Mouse (Mus musculus) CD4-positive naive resting alpha-beta T cell, adult 76 days (primary cell): ENCODE data around the gene Pheta2. TPM values are rescaled to one million over a fixed set of nuclear protein-coding genes. Genes with fewer than 3 reads are reported as not detected.

Experiments used
- total RNA-seq: library from RNA; stranded (reverse); gene quantifications from one replicate; pipeline ENCODE4 v1.2.4, GENCODE M21; 2023

The Pheta2 gene
- 0.26 TPM for total RNA-seq

DNA sequence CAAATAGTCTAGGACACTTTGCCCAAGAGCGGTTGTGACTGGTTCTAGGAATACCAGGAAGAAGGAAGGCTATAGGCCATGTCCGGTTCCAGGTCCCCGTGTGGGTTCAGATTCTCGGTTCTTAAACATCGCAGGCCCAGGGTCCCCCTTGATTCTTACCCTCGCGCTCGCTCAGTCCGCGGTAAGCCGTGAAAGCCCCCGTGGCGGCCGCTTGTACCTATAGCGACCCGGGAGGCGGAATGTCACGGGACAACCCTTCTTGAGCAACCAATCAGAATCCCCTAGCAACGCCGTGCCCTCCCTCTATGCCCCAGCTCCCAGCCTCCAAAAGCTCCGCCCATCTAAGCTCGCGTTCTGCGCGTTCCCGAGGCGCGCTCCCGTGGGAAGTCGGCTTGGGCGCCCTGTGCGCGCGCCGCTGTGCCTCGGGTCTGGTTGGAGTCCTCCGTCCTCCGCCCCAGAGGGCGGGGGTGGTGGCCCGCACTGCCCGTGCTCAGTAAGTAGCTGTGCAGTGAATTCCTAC is at the start of gene Pheta2, which contains the start of the genes Naga and Smdt1:
Gene Pheta2, plus strand, starts transcription at position 350 of the 520 bp plus-strand sequence.
Gene Naga, minus strand, starts transcription at position 333 of the 520 bp plus-strand sequence.
Gene Smdt1, plus strand, starts transcription at position 367 of the 520 bp plus-strand sequence.

DNA sequence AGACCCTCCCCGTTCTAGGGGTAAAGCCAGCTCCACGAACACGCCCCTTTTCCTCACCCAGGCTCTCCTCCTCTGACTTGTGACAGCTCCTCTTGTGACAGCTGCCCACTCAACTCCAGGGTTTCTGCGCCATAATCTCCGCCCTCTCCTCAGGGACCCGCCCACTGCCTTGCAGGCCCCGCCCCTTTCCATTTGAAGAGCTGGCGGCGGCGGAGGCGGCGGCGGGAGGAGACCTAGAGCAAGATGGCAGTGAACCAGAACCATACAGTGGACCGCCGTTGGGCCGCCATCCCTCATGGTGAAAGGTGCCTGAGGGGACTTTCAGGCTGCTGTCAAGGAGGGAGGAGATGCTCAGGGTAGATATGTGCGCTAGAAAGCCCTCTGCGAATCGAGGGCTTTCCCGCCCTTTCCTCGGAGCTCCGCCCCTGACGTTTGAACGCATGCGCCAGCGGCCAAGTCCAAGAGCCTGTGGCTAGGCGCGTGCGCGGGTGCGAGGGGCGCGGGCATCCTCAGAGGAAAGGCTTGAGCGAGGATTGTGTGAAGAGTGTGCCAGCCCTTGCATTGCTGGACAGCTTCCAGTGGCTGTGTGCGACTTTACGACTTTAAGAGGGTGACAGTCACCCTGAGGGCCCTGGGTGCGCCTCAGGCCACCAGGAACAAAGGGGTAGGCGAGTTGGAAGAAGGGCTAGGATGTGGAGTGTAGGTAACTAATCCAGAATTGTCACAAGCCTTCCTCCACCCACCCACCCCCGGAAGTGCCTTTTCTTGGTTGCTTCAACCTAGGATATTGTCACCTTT is 39.8 kb upstream of the Pheta2 start, which contains the start of gene Wbp2nl:
Gene Wbp2nl, plus strand, starts transcription at position 191 of the 798 bp plus-strand sequence.

DNA sequence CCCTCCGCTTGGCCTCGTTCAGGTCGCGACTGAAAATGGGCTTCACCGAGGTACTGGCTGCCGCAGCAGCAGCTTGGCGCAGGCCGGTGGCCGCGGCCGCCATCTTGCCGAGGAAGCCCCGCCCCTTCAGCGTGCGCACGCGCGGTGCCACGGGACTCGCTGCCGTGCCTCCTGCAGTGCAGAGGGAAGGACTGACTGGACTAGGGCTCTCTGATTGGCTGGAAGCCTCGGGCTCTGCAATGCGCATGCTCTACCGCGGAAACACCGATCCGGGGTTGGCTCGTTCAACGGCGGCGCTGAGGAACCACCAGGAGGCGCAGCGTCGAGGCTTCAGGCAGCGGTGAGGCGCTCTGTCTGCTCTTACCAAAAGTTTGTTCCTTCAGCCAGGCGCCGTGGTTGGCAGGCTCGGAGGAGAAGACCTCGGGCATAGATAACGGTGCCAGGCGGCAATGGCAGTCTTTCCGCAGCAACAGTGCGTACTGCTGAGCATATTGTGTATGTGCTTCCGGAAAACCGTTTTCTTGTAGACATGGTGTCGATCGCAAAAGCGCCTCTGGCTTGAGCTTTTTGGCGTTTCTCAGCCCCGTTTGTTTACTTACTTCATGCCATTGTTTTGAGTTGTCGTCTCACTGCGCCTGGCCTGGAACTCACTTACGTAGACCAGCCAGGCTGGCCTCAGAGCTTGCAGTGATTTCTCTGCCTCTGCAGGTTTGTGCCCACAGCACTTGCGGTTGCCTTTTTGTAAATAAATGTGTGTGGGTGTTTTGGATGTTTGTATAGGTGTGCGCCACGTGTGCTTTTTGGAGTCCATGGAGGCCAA is 15.6 kb downstream of the Pheta2 start, which contains the start of gene Ndufa6:
Gene Ndufa6, minus strand, starts transcription at position 197 of the 820 bp plus-strand sequence.

DNA sequence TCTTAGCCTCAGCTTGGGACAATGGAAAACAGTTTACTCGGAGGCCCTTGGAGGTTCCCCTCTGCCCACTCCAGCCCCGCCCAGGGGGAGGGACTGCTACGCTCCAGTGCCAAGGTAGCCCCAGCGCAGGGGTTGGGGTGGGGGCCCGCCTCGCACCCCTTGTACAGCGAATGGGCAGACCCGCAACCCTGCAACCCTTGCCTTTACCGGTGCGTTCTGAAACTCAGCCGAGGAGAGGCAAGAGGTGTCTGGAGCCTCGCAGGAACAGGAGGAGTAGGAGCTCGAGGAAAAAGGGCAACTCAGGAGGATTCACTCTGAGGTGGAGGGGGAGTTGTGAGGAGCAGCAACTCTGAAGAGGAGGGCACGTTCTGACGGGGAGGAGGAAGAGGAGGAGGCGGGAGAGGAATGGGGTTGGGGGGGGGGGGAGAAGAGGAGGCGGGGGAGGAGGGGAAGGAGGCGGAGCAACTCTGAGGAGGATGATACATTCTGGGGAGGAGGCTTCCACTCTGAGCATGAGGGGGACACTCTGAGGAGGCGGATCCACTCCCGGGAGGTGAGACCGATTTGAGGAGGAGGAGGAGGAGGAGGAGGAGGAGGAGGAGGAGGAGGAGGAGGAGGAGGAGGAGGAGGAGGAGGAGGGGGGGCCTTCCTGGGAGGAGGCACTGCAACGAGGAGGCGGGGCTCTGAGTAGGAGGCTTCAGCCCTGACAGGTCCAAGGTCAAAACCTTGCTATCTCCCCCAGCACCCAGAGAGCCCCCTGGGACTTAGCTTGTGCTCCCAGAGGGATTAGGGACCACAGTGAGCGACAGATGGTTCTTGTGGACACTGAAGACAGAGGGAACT is 41.4 kb downstream of the Pheta2 start, which contains the start of gene Cyp2d22:
Gene Cyp2d22, minus strand, starts transcription at position 390 of the 843 bp plus-strand sequence.

DNA sequence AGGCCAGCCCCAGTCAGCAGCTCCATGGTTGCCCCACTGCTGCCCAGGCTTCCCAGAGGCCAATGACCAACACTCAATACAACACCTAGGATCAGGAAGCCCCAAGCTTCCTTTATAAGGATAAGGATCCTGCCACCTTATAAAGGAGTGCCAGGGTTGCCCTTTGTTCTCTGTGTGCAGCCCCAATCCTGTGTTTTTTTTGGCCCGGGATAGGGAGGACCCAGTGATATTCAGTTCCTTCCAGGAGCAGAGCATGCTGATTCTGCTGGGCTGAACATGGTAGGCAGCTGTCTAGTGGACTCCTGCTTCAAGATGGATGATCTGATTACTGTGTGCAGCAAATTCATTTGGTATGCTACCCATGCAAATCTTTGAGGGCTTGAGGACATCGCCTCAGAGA is 55.2 kb downstream of the Pheta2 start, which contains the start of gene Cyp2d11:
Gene Cyp2d11, minus strand, starts transcription at position 101 of the 400 bp plus-strand sequence.

Other genes starting within 250 kb of the Pheta2 start
- gene Ccdc134, start 211.0 kb upstream of the Pheta2 start, total RNA-seq: 33.6 TPM
- gene Srebf2, start 191.8 kb upstream of the Pheta2 start, total RNA-seq: 239 TPM
- gene Shisa8, start 126.1 kb upstream of the Pheta2 start, total RNA-seq: 0.29 TPM
- gene Tnfrsf13c, start 114.6 kb upstream of the Pheta2 start, total RNA-seq: 18.9 TPM
- gene Cenpm, start 94.2 kb upstream of the Pheta2 start, total RNA-seq: 1.7 TPM
- gene 1500009C09Rik, start 86.5 kb upstream of the Pheta2 start, total RNA-seq: not detected
- not detected for gene Sept3, start 64.0 kb upstream of the Pheta2 start, total RNA-seq
- gene Wbp2nl, start 40.0 kb upstream of the Pheta2 start, total RNA-seq: not detected
- 43.6 TPM for gene Naga, start within 50 bp of the Pheta2 start, total RNA-seq
- 97.2 TPM for gene Smdt1, start within 50 bp of the Pheta2 start, total RNA-seq
- 130 TPM for gene Ndufa6, start 15.4 kb downstream of the Pheta2 start, total RNA-seq
- 11.3 TPM for gene Cyp2d22, start 41.3 kb downstream of the Pheta2 start, total RNA-seq
- not detected for gene Cyp2d11, start 55.1 kb downstream of the Pheta2 start, total RNA-seq
- gene Cyp2d10, start 68.3 kb downstream of the Pheta2 start, total RNA-seq: not detected
- gene Cyp2d9, start 94.5 kb downstream of the Pheta2 start, total RNA-seq: not detected
- gene Cyp2d12, start 216.1 kb downstream of the Pheta2 start, total RNA-seq: not detected